Mouse (Mus musculus) thymus, postnatal 25 days (tissue): Measurements from ENCODE around the gene Gpm6b.

ENCODE experiments used
- DNase-seq: peaks from one replicate; pipeline ENCODE4 v3.0.0; 2022

The Gpm6b gene

DNA sequence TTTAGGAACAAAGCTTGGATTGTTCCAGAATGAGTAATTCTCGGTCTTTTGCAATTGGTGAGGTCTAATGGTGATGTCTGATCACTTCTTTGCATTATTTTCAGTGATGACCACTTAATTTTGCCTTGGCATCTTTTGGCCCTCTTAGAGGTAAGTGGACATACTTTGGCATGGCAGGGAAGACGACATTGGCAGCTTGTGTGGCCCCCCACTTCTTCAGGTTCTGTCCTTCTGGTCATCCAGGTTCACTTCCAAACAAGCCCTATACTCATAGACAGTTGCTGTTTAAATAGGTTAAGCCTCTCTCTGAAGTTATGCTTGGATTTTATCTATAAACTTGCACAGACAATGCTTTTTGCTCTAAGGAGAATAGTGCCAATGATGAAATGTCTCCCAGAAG, 120.2 kb downstream of the Gpm6b start:
- no peak for DNase-seq

- DNase-seq = no peak
Measured at GRCm38 (mm10) chrX:166359927-166360440, 121.3 kb downstream of the Gpm6b start.

DNA sequence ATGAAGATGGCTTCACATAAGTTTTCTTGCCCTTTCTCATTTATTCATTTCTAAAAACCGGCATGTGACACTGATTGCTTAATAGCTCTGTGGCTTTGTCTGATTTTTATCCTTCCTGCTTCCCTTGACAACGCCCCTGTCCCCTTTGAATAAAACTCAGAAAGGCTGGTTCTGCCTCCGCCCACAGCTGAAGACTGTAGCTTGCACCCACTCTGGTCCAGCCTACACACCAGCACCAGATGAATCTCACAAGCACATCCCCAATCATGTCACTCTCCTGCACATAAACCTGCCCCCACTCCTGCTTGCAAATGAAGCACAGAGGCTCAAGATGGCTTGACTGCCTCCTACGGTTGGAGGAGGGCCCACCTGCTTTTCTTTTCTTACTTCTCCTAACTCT, 121.7 kb downstream of the Gpm6b start:
- no peak for DNase-seq

- DNase-seq = no peak
Measured at GRCm38 (mm10) chrX:166365458-166366213, 126.9 kb downstream of the Gpm6b start.

GRCm38 (mm10) chrX:166376681-166377328, 138.1 kb downstream of the Gpm6b start:
- no peak for DNase-seq

DNA sequence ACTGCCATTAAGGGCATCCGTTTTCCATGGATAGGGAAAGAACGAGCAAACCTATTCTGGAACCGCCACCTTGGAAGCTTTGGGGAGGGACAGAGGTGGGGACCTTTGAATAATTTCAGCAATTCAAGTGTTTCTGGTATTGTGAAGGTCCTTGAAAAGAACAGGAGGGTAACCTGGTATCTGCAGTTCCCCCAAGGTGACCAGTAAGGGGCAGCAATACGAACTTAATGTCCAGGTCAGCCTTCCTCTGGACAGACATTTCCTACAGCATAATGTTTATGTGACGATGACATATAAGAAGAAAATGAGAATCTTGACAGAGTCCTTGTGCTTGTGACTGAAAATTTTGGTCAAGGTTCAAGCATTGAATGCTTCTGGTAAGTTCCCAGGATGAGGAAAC, 139.9 kb downstream of the Gpm6b start:
- DNase-seq = no peak

DNA sequence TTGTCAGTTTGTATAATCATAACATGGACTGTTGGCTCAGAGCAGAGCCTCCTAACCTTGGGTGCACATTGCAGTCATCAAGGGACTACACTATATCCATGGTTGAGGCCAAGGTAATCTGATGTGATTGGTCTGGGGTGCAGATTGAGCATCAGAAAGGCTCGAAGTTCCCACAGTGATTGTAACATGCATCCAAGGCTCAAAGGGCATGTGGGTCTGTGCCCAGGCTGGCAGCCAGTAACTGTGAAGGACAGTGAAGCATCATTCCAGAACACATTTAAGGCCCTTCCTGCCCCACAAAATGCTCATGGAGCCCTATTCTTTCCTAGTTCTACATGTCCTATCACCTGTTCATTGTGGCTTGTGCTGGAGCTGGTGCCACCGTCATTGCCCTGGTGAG, 144.9 kb downstream of the Gpm6b start:
- no peak for DNase-seq

- no peak for DNase-seq
Measured at GRCm38 (mm10) chrX:166384935-166385334, 146.2 kb downstream of the Gpm6b start.

DNA sequence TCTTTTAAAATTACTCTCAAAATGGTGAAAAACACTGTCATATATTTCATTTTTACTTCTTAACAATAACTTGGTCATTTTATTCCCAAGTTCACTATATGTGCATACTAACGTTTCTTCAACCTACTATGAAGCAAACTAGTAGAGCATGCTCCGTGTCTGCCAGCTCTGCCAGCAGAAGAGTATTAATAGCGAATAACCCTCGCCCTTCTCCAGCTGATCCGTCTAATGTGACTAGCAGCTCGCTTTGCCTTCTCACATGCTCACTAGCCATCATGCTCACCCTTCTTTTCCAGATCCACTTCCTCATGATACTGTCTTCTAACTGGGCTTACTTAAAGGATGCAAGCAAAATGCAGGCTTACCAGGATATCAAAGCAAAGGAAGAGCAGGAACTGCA, 147.9 kb downstream of the Gpm6b start:
- DNase-seq = no peak

DNA sequence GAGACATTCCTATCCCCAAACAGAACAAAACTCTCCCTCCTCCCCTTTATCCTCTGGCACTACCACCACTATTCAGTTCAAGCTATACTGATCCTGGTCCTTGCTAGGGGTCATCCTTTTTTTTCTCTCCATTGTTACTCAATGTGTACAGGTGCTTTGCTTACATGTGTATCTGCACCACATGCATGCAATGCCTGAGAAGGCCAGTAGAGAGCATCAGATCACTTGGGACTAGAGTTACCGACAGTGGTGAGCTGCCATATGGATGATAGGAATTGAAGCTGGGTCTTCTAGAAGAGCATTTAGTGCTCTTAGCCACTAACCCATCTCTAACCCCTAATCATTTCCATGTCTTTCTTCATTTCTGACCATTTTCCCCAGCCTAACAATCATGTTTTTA, 155.0 kb downstream of the Gpm6b start:
- peak; percentile 5 for DNase-seq

GRCm38 (mm10) chrX:166407865-166408264, 169.2 kb downstream of the Gpm6b start:
- DNase-seq = no peak

GRCm38 (mm10) chrX:166416196-166416595, 177.5 kb downstream of the Gpm6b start:
- peak; percentile 22 for DNase-seq

DNA sequence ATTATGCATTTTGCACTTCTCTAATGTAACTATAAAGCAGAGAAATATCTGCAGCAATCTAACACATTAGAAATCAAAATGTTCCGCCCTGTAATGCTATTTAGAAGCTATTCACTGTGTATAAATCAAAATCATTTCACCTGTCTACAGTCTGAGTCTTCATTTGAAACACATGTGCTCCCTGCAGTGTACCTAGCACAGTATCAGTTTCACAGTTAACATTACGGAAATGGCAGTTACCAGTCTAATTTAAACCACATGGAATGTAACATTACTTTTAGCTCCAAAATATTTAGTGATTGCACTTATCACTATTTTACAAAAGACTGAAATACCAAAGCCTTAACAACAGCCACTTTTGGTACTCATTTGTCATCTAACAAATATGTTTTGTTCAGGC, 196.1 kb downstream of the Gpm6b start:
- no peak for DNase-seq
